Mouse (Mus musculus) erythroid progenitor cell, adult 5-6 weeks (primary cell): ENCODE results near the gene Eef2k. TPM values are rescaled to one million over a fixed set of nuclear protein-coding genes. Genes with fewer than 3 reads are reported as not detected.
A peak's percentile ranks its signal among the peaks of the same experiment; 100 is the strongest.

Experiments
- ATAC-seq: replicated peaks from 2 replicates; pipeline ENCODE4 v1.8.0; 2016; ENCODE audit warnings: moderate number of reproducible peaks, mild to moderate bottlenecking, moderate TSS enrichment, inconsistent platforms; ENCODE audit not compliant: poor library complexity, low FRiP score, severe bottlenecking
- total RNA-seq, 2 experiments: library from RNA; stranded (forward) in 1 of 2; stranded (reverse) in 1 of 2; fragments of 150-400 nt in 1 of 2; fragments of 186-747, 209-891 nt in 1 of 2; gene quantifications; 2 replicates each; pipeline versions ENCODE4 v1.2.3 to v1.2.4; 2015 to 2017; ENCODE audit warnings: low replicate concordance in 2 of 2

Eef2k gene
- 35.6 and 62.3 TPM in 2 replicates for total RNA-seq (2015; ENCODE audit: low replicate concordance)
- total RNA-seq (2017; ENCODE audit: low replicate concordance), result 80.2 and 225 TPM in 2 replicates

- ATAC-seq, result peak; percentile 87
These were observed at the start of gene Eef2k for GRCm38 (mm10) chr7:120842345-120843036. Eef2k (plus strand) TSS chr7:120842831.

GRCm38 (mm10) chr7:120795544-120795943 is 47.1 kb upstream of the Eef2k start:
- ATAC-seq, result no peak

- ATAC-seq, result no peak
These were observed 46.3 kb upstream of the Eef2k start for GRCm38 (mm10) chr7:120796369-120796768.

- ATAC-seq, result no peak
These were observed 39.4 kb upstream of the Eef2k start for GRCm38 (mm10) chr7:120803268-120803667.

- no peak for ATAC-seq
These were observed 32.9 kb upstream of the Eef2k start for GRCm38 (mm10) chr7:120809705-120810104.

- ATAC-seq, result no peak
These were observed 30.7 kb upstream of the Eef2k start, which contains the start of gene Gm5737 for GRCm38 (mm10) chr7:120811834-120812415. Gm5737 (plus strand) TSS chr7:120812365.

- ATAC-seq, result no peak
These were observed 25.1 kb upstream of the Eef2k start for GRCm38 (mm10) chr7:120817552-120817951.

DNA sequence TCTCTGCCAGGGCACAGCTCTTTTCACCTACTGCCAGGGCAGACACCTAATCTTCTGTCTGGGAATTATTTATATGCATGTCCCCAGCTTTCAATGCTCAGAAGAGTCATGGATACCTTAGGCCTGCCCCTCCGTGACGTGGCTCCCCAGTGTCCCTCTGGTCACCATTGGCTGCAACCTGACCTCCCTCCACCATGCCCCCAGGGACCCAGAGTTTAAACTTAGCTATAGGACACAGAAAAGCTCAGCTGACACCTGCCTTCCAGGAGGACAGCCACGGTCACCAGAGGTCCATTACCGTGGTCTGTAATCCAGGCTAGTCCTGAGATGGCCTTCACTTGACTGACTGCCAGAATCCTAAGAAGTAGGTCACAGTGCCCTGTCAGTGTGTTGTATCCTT is 23.2 kb upstream of the Eef2k start:
- ATAC-seq, result no peak

DNA sequence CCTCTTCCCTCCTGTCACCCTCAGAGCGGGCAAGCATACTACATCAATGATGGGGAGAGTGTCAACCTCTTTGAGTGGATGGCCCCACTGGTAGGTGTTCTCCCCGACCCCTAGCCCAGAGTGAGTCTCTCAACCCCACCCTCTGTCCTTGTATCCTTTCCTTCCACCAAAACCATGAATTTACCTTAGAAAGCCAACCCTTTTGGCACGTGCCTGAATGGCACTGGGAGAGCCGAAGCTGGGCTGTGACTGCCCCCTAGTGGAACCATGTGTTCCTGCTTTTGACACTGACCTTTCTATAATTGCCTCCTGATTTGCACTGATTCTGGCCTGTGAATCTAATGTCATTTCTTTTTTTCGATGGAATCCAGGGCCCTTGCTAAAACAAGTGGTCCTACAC is 19.4 kb upstream of the Eef2k start:
- peak; percentile 70 for ATAC-seq

DNA sequence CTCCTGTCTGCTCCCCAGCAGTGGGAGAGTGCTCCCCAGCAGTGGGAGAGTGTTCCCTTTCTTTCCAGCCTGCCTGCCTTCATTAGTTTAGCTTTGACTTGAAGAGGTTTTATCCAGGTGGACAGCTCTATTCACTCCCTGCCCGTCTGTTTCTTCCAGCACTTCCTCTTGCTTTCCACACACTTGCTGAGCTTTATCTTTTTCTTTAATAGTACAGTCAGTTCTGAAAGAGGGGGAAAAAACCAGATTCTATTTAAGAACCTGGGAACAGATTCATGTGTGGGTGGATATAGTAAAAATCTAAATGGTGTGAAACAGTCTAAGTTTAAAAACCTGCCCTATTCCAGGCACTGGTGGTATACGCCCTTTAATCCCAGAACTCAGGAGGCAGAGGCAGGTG is 17.5 kb upstream of the Eef2k start:
- ATAC-seq, result no peak

DNA sequence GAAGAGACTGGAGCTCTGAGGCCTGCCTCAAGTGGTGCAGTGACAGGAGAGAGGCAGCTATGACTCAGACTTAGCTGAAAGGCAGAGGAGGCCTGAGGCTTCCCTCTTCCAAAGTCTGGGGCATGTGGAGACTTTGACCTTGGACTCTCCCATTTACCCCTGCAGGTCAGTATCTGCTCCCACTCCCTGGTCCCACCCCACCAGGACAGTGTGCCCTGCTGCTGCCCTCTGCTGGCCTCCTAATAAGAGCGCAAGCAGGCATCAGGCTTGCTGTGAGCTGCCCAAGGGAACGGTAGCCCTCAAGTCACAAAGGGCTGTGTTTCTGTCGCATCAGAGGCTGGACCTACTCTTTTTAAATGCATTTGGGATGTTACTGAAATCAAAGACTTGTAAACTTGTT is 16.2 kb upstream of the Eef2k start:
- no peak; the same call in 1 of the 2 replicates for ATAC-seq

- peak; percentile 50 for ATAC-seq
These were observed 11.9 kb upstream of the Eef2k start for GRCm38 (mm10) chr7:120830431-120831381.

DNA sequence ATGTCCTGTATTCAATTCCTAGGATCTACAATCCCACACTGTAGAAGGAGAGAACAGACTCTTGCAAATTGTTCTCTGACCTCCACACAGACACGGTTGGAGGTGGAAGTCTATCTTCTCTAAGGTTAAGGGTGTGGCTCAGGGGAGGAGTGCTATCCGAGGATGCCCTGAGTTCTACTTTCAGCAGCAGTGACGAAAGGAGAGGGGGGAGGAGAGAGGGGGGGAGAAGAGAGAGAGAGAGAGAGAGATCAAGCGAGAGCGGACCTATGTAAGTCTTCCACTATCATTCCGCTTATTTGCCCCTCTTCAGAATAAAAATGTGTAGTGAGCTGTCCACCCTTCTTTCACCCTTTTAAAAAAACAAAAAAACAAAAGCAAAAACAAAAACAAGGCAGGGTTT is 8.2 kb upstream of the Eef2k start:
- peak; percentile 50 for ATAC-seq

- peak; percentile 76 for ATAC-seq
These were observed 7.7 kb upstream of the Eef2k start for GRCm38 (mm10) chr7:120834863-120835372.

- ATAC-seq, result peak; percentile 76
These were observed 6.9 kb upstream of the Eef2k start for GRCm38 (mm10) chr7:120835449-120836359.

DNA sequence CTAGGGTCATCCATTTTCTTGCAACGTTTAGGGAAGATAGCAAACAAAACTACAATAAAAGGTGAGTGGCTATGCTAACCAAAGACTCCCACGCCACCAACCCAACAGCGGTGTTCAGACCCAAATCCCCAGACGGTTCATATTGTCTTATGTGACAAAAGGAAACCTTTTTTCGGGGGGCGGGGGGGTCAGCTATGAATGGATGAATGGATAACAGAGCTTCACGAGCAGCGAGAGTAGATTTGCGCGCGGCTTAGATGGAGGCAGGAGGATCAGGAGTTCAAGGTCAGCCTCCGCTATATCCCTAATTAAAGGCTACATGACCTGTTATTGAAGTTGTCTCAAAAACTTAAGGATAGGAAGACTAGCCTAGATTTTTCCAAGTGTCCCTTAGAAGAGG is 6.3 kb upstream of the Eef2k start:
- ATAC-seq, result no peak

- ATAC-seq, result no peak
These were observed 4.0 kb upstream of the Eef2k start for GRCm38 (mm10) chr7:120838436-120839160.

DNA sequence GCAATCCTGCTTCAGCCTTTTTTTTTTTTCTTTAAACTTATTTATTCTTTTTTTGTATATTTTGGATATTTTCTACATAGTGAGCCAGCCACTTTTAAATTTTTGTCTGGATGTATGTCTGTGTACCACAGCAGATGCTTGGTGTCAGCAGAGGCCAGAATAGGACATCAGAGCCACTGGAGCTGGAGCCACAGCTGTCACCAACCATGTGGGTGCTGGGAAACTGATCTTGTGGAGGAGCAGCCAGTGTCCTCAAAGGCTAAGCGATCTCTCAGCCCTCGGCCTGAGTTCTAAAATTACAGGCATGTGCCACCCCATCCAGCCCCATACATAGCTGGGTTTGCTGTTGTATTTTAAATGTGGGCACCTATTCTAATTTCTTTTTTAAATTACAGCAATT is 2.8 kb upstream of the Eef2k start:
- ATAC-seq, result no peak
